Mouse (Mus musculus): ENCODE data around the gene Lrp11.

- TF ChIP-seq POLR2A (IDR thresholded peaks at IDR 0.05; ENCODE audit: borderline replicate concordance, low read depth, low read length), result no peak
- no peak for TF ChIP-seq CTCF (IDR thresholded peaks at IDR 0.05; ENCODE audit: low read depth, low read length)
Observed at GRCm38 (mm10) chr10:7614834-7615233, 25.2 kb downstream of the Lrp11 start.
